Mouse (Mus musculus) midbrain, embryonic 12.5 days (tissue): ENCODE measurements around the gene Gm10642. TPM values are rescaled to one million over a fixed set of nuclear protein-coding genes. Genes with fewer than 3 reads are reported as not detected.
A peak's percentile ranks its signal among the peaks of the same experiment; 100 is the strongest.

Source experiments
- ATAC-seq: fragments of 200-750 bp; cut with Nextera tagmentation; 2 replicates; pipeline ENCODE4 v1.8.0; 2017; ENCODE audit warnings: low read depth, moderate TSS enrichment, moderate library complexity; ENCODE audit not compliant: low FRiP score
- H3K27ac ChIP-seq: fragments of 300-500 bp; sonication (generic); replicated peaks from 2 replicates; pipeline ENCODE4 v1.5.1; 2016; ENCODE audit warnings: mild to moderate bottlenecking
- H3K27me3 ChIP-seq: fragments of 300-500 bp; sonication (generic); 2 replicates; pipeline ENCODE4 v1.6.1; 2016; ENCODE audit warnings: mild to moderate bottlenecking
- H3K36me3 ChIP-seq: fragments of 300-500 bp; sonication (generic); 2 replicates; pipeline ENCODE4 v1.6.1; 2016
- H3K4me1 ChIP-seq: fragments of 300-500 bp; sonication (generic); 2 replicates; pipeline ENCODE4 v1.6.1; 2016
- H3K4me2 ChIP-seq: fragments of 300-500 bp; sonication (generic); replicated peaks from 2 replicates; pipeline ENCODE4 v1.6.1; 2016; ENCODE audit warnings: mild to moderate bottlenecking, moderate library complexity
- H3K4me3 ChIP-seq: fragments of 300-500 bp; sonication (generic); 2 replicates; pipeline ENCODE4 v1.5.1; 2016; ENCODE audit warnings: mild to moderate bottlenecking
- H3K9ac ChIP-seq: fragments of 300-500 bp; sonication (generic); replicated peaks from 2 replicates; pipeline ENCODE4 v1.6.1; 2016; ENCODE audit warnings: mild to moderate bottlenecking, moderate library complexity
- H3K9me3 ChIP-seq: fragments of 300-500 bp; sonication (generic); 2 replicates; pipeline ENCODE4 v1.6.1; 2016; ENCODE audit warnings: mild to moderate bottlenecking
- WGBS: fragments of 180-500 bp; shearing (Covaris S2); methylation state at CpG from one replicate; pipeline ENCODE4 v1.1.7; 2016; 5-methylcytosine and 5-hydroxymethylcytosine counted together
- polyA plus RNA-seq: library from polyadenylated mRNA; unstranded; fragments of >200 nt; fragmentation: Nextera tagmentation; extraction: Ambion mirVana; gene quantifications from 2 replicates; pipeline ENCODE4 v1.2.1, GENCODE M21; 2016

The Gm10642 gene
- polyA plus RNA-seq, 1 experiment from 2014 or later = 0.32 TPM

DNA sequence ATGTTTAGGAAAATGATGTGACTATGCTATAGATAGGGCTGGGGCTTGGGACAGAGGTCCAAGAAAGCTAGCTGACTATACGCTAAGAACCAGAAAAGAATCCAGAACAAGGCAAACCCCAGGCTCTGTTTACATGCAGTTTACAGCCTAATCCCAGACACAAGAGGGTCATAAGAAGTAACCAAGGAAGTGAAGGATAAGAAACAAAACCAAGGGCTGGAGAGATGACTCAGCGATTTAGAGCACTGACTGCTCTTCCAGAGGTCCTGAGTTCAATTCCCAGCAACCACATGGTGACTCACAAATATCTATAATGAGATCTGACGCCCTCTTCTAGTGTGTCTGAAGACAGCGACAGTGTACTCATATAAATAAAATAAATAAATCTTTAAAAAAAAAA is 19.1 kb downstream of the Gm10642 start:
- Histone ChIP-seq H3K4me1 (peaks cover 1% of the 10 kb centered on the region; the same call in 1 of the 2 replicates), H3K4me2 (no peak overlapping the region), H3K9ac (no peak overlapping the region), H3K27ac (no peak overlapping the region), H3K36me3 (no peaks in the 10 kb centered on the region), H3K27me3 (no peaks in the 10 kb centered on the region), H3K9me3 (no peaks in the 10 kb centered on the region), H3K4me3 (no peak overlapping the region)
- 79% methylated on average over 4 of the region's 4 CpGs for WGBS
- ATAC-seq = no peak

- peaks cover 3% of the 10 kb centered on the region; the same call in 1 of the 2 replicates for H3K4me1 ChIP-seq
- H3K27me3 ChIP-seq = no peaks in the 10 kb centered on the region
- H3K4me2 ChIP-seq = no peak overlapping the region
- H3K9me3 ChIP-seq = no peaks in the 10 kb centered on the region
- H3K36me3 ChIP-seq = no peaks in the 10 kb centered on the region
- no peak overlapping the region for H3K4me3 ChIP-seq
- WGBS = 90% methylated on average over 5 of the region's 5 CpGs
- no peak for ATAC-seq
- H3K9ac ChIP-seq = no peak overlapping the region
- no peak overlapping the region for H3K27ac ChIP-seq
Measured at GRCm38 (mm10) chr9:70675961-70676360, 19.9 kb downstream of the Gm10642 start.

DNA sequence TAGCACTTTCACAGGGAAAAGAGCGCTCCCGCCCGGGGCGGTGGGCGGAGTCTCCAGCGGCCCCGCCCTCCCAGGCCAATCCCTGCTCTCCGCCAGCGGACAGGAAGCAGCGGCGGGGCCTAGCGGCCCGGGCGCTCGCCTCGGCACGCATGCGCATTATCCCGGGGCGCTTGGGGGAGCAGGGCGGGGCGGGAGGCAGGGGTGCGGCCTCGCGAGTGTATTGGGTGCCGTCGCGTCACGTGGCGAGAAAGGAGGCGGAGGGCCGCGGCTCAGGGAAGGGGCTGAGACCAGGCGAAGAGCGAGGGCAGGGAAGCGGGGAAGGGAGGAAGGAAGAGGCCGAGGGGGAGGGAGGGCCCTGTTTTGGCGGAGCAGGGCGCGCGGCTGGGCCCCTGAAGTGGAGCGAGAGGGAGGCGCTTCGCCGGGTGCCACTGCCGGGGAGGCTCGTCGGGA is 22.7 kb downstream of the Gm10642 start, which contains the start of gene Adam10:
Gene Adam10 (plus strand): TSS at position 316 of the 450 bp plus-strand sequence.
- peak; percentile 99 for ATAC-seq
- Histone ChIP-seq H3K9ac (peak within 1 kb of the TSS; percentile 96), H3K4me3 (peak within 1 kb of the TSS; percentile 98), H3K27ac (peak within 1 kb of the TSS; percentile 98), H3K36me3 (no peaks in the 10 kb centered on the region), H3K4me2 (peak within 1 kb of the TSS; percentile 89), H3K9me3 (no peaks in the 10 kb centered on the region), H3K27me3 (no peaks in the 10 kb centered on the region), H3K4me1 (peaks cover 16% of the 10 kb centered on the region)
- under 1% methylated on average over 42 of the region's 48 CpGs for WGBS

GRCm38 (mm10) chr9:70679132-70680091 is 23.4 kb downstream of the Gm10642 start:
- peak; percentile 72; the same call in 1 of the 2 replicates for ATAC-seq
- Histone ChIP-seq H3K4me1 (peaks cover 16% of the 10 kb centered on the region), H3K9me3 (no peaks in the 10 kb centered on the region), H3K27ac (peak overlapping the region; percentile 98), H3K4me2 (peak overlapping the region; percentile 89), H3K27me3 (no peaks in the 10 kb centered on the region), H3K4me3 (peak overlapping the region; percentile 98), H3K9ac (peak overlapping the region; percentile 96), H3K36me3 (no peaks in the 10 kb centered on the region)
- WGBS = under 1% methylated on average over 77 of the region's 103 CpGs

DNA sequence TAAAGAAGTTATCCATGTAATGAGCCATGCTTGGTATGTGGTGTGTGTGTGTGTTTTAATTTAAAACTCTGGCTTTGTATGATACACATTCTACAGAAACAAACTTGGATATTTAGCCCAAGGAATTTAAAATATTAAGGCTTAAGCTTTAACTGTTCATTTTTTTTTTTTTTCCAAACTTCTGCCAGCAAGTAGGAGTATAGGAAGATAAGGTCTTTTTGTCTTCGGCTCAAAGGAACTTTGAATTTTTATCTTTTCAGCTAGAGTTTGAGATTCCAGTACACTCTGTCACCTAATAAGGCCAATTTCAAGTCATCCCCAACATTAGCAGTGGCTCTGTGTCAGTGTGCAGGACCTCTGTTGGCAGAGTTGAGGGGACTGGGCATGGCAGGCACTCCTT is 26.2 kb downstream of the Gm10642 start:
- WGBS = 89% methylated on average over 1 of the region's 1 CpGs
- no peak for ATAC-seq
- no peaks in the 10 kb centered on the region for H3K36me3 ChIP-seq
- no peaks in the 10 kb centered on the region for H3K27me3 ChIP-seq
- H3K4me3 ChIP-seq = no peak overlapping the region
- peaks cover 16% of the 10 kb centered on the region for H3K4me1 ChIP-seq
- no peaks in the 10 kb centered on the region for H3K9me3 ChIP-seq
- no peak overlapping the region for H3K27ac ChIP-seq
- H3K4me2 ChIP-seq = no peak overlapping the region
- H3K9ac ChIP-seq = no peak overlapping the region

DNA sequence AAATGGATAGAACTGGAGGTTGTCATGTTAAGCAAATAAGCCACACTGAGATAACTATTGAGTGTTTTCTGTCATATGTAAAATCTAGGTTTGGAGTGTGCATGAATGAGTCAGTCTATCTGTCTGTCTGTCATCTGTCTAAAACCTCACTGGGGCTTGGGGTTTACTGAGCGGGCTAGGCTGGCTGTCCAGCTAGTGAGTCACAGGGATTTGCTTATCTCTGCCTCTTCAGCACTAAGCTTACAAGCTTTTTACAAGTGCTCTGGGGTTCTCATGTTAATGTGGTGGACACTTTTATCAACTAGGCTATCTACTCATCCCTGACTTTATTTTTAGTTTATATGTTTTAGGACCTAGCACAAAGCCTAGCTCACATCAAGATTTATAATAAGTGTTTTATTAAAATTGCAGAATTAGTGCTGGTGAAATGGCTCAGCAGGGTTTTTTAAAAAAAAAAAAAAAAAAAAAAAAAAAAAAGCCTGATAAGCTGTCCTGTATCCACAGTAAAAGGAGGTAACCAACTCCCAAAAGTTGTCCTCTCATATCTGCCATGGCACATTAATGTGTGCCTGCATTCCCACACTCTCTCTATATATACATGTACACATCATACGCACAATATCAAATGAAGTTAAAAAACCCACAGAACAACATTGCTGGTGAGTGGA is 32.4 kb downstream of the Gm10642 start:
- 85% methylated on average over 2 of the region's 2 CpGs for WGBS

DNA sequence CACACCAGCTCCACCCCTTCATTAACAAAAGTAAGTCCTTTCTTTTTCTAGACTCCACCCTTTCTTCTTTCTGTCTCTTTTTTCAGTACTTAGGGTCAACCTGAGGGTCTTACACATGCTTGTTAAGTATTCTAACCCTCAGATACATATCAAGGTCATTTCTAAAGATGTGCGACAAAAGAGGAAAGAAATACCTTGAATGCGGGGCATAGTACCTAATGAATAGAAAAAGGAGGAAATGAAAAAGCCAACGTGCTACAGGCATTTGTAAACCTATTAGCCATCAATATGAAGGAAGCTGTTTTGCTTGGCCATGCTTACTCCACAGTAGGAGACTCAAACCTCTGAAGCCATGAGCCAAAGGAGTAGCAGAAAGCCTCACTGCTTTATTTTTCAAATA is 33.9 kb downstream of the Gm10642 start:
- Histone ChIP-seq H3K4me3 (no peak overlapping the region), H3K4me1 (0 out of 2 replicates have a peak, but pooled peaks cover 2% of the 10 kb centered on the region), H3K27ac (no peak overlapping the region), H3K36me3 (no peaks in the 10 kb centered on the region), H3K9me3 (no peaks in the 10 kb centered on the region), H3K9ac (no peak overlapping the region), H3K27me3 (no peaks in the 10 kb centered on the region), H3K4me2 (no peak overlapping the region)
- 92% methylated on average over 3 of the region's 3 CpGs for WGBS
- ATAC-seq = no peak

More for the DNA sequence above, 32.4 kb downstream of the Gm10642 start:
- 0 out of 2 replicates have a peak, but pooled peaks cover 2% of the 10 kb centered on the region for H3K4me1 ChIP-seq
- H3K36me3 ChIP-seq = no peaks in the 10 kb centered on the region
- H3K4me3 ChIP-seq = no peak overlapping the region
- no peak overlapping the region for H3K9ac ChIP-seq
- no peak for ATAC-seq
- H3K4me2 ChIP-seq = no peak overlapping the region
- no peaks in the 10 kb centered on the region for H3K9me3 ChIP-seq
- H3K27ac ChIP-seq = no peak overlapping the region
- H3K27me3 ChIP-seq = no peaks in the 10 kb centered on the region

- no peak overlapping the region for H3K9ac ChIP-seq
- 0 out of 2 replicates have a peak, but pooled peaks cover 2% of the 10 kb centered on the region for H3K4me1 ChIP-seq
- no peaks in the 10 kb centered on the region for H3K27me3 ChIP-seq
- no peak overlapping the region for H3K4me3 ChIP-seq
- H3K4me2 ChIP-seq = no peak overlapping the region
- no peaks in the 10 kb centered on the region for H3K9me3 ChIP-seq
- H3K36me3 ChIP-seq = no peaks in the 10 kb centered on the region
- no peak overlapping the region for H3K27ac ChIP-seq
- ATAC-seq = no peak
Measured at GRCm38 (mm10) chr9:70690579-70690978, 34.5 kb downstream of the Gm10642 start.

DNA sequence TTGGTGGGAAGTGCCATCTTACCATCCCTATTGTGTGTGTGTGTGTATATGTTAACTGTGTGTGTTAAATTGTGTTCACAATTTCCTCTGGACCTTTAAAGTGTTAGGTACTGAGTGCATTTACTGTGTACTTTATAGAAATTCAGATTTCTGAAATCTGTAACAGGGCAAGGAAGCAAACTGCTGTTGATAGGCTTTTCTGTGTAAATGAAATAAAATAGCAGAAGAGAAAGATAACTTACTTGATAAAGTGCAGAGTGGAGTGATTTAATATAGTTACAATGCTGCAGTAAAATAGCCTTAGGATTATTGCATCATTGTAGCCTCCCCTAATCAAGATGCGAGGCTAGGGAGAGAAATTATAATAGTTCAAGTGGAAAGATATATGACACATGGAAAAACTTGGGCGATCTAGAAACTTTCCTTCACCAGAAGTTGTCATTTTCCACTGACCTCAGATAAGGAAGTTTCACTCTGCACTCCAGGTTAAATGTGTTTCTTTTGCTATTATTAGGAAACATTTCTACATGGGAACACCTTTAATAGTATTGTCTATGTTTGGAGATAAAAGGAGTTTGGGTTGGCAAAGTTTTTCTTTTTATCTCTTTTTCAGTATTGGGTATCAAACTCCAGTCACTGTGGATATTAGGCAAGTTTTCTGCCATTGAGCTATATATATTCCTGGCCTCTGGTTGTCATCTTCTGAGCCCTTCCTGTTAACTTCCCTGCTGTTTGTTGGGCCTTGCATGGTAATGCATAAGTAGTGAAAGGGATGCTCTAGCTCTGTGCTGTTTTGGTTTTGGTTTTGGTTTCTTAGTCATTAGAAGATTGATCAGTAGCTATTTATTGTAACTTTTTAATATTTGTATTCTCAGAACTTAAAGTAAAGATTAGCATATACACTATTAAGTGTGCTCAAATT is 36.0 kb downstream of the Gm10642 start:
- WGBS = 89% methylated on average over 2 of the region's 2 CpGs
- ATAC-seq = no peak

GRCm38 (mm10) chr9:70695723-70696122 is 39.7 kb downstream of the Gm10642 start:
- H3K4me3 ChIP-seq = no peak overlapping the region
- 95% methylated on average over 2 of the region's 2 CpGs for WGBS
- no peak overlapping the region for H3K9ac ChIP-seq
- no peak overlapping the region for H3K27ac ChIP-seq
- no peaks in the 10 kb centered on the region for H3K36me3 ChIP-seq
- no peaks in the 10 kb centered on the region for H3K9me3 ChIP-seq
- H3K27me3 ChIP-seq = no peaks in the 10 kb centered on the region
- H3K4me2 ChIP-seq = no peak overlapping the region
- ATAC-seq = no peak
- H3K4me1 ChIP-seq = 0 out of 2 replicates have a peak, but pooled peaks cover 2% of the 10 kb centered on the region

More for the DNA sequence above, 36.0 kb downstream of the Gm10642 start:
- Histone ChIP-seq H3K9me3 (no peaks in the 10 kb centered on the region), H3K27ac (no peak overlapping the region), H3K27me3 (no peaks in the 10 kb centered on the region), H3K36me3 (no peaks in the 10 kb centered on the region), H3K4me2 (no peak overlapping the region), H3K9ac (no peak overlapping the region), H3K4me3 (no peak overlapping the region), H3K4me1 (0 out of 2 replicates have a peak, but pooled peaks cover 2% of the 10 kb centered on the region)

GRCm38 (mm10) chr9:70698090-70698489 is 42.0 kb downstream of the Gm10642 start:
- Histone ChIP-seq H3K36me3 (no peaks in the 10 kb centered on the region), H3K9me3 (no peaks in the 10 kb centered on the region), H3K4me1 (no peaks in the 10 kb centered on the region), H3K4me3 (no peak overlapping the region), H3K27me3 (no peaks in the 10 kb centered on the region), H3K27ac (no peak overlapping the region), H3K4me2 (no peak overlapping the region), H3K9ac (no peak overlapping the region)
- 87% methylated on average over 1 of the region's 1 CpGs for WGBS
- ATAC-seq = no peak
